Mouse (Mus musculus) heart, adult 2 months (tissue): ENCODE measurements at regions not wholly inside any gene's neighbourhood (a gene's known extent, or its start where the extent isn't known, plus 50 kb on each side); places are given as distances from the start of the nearest gene placed in this dataset.

ENCODE experiments used
- DNase-seq, 2 experiments: peaks; one replicate each; pipeline ENCODE4 v3.0.0; 2021
- H3K27ac ChIP-seq: fragments of 200-600 bp; 2 replicates; pipeline ENCODE4 v1.8.1; 2022
- H3K27me3 ChIP-seq: fragments of 200-500 bp; 2 replicates; pipeline ENCODE4 v1.6.1; 2012; ENCODE audit warnings: mild to moderate bottlenecking, low read length, inconsistent platforms, mixed read lengths; ENCODE audit not compliant: control insufficient read depth, insufficient read depth
- H3K36me3 ChIP-seq: fragments of 200-500 bp; 2 replicates; pipeline ENCODE4 v1.6.1; 2012; ENCODE audit warnings: low read length, inconsistent platforms; ENCODE audit not compliant: control insufficient read depth, insufficient read depth
- H3K4me1 ChIP-seq: fragments of 200-500 bp; 2 replicates; pipeline ENCODE4 v1.6.1; 2011; ENCODE audit warnings: low read length; ENCODE audit not compliant: control insufficient read depth, insufficient read depth
- H3K4me3 ChIP-seq: fragments of 200-600 bp; 2 replicates; pipeline ENCODE4 v1.8.1; 2022
- H3K79me2 ChIP-seq: fragments of 200-500 bp; replicated peaks from 2 replicates; pipeline ENCODE4 v1.6.1; 2012; ENCODE audit warnings: mild to moderate bottlenecking, inconsistent platforms, low read length, moderate library complexity, mixed read lengths; ENCODE audit not compliant: control insufficient read depth, insufficient read depth
- H3K9ac ChIP-seq: fragments of 200-500 bp; 2 replicates; pipeline ENCODE4 v1.6.1; 2012; ENCODE audit warnings: low read depth, mild to moderate bottlenecking, control low read depth, inconsistent platforms, low read length, mixed read lengths
- CTCF ChIP-seq: fragments of 200-600 bp; IDR thresholded peaks from 2 replicates; pipeline ENCODE4 v1.8.1; 2022; ENCODE audit warnings: antibody characterized with exemption, mild to moderate bottlenecking, moderate library complexity
- EP300 ChIP-seq: fragments of 200-500 bp; IDR thresholded peaks from 2 replicates; pipeline ENCODE4 v1.6.1; 2011; ENCODE audit warnings: low read depth, low read length, control low read depth; ENCODE audit not compliant: insufficient read depth
- POLR2A ChIP-seq: fragments of 200-500 bp; IDR thresholded peaks from 2 replicates; pipeline ENCODE4 v1.6.1; 2011; ENCODE audit warnings: mild to moderate bottlenecking, low read depth, low read length, control low read depth; ENCODE audit not compliant: insufficient read depth
- WGBS: fragments of 180-500 bp; shearing (Covaris S2); methylation state at CpG from one replicate; pipeline ENCODE4 v1.1.7; 2018; 5-methylcytosine and 5-hydroxymethylcytosine counted together
- intact Hi-C: fragments of 180-260 bp; cut with DNase I; formaldehyde crosslinking; loops from one replicate; pipeline ENCODE4 v1.15.1; 2025

DNA sequence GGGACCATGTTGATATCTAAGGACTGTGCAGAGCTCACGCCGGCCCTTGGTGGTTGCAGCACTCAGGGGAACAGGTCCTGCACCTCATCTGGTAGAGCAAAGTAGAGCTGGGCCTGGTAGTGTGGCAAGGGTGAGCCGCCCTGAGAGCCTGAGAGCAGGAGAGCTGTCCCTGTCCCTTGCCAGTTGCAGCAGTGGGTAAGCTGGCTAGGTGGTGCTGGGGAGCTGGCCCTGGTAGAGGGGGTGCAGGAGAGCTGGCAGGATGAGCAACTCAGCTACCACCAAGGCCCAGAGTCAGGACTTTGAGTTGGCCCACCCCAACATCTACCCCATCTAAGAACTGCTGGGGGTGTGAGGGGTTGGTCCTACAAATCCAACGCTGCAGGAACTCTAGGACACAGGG lies 52.1 kb upstream of the Csf1 start:
- TF ChIP-seq EP300, result no peak
- no peak for TF ChIP-seq POLR2A
- TF ChIP-seq CTCF, result no peak
- Histone ChIP-seq H3K27ac (no peak overlapping the region), H3K27me3 (no peaks in the 10 kb centered on the region), H3K9ac (no peak overlapping the region), H3K79me2 (no peaks in the 10 kb centered on the region), H3K36me3 (0 out of 2 replicates have a peak, but pooled peaks cover 2% of the 10 kb centered on the region), H3K4me1 (peaks cover 11% of the 10 kb centered on the region), H3K4me3 (no peak overlapping the region)
- 93% methylated on average over 4 of the region's 4 CpGs for WGBS
- no peak for DNase-seq
- intact Hi-C loops, result no loop called here

GRCm38 (mm10) chr3:107810452-107811050 lies 50.3 kb upstream of the Csf1 start:
- TF ChIP-seq CTCF (no peak), EP300 (no peak), POLR2A (no peak)
- Histone ChIP-seq H3K27me3 (no peaks in the 10 kb centered on the region), H3K4me1 (peaks cover 5% of the 10 kb centered on the region), H3K9ac (no peak overlapping the region), H3K27ac (no peak overlapping the region), H3K4me3 (no peak overlapping the region), H3K79me2 (no peaks in the 10 kb centered on the region), H3K36me3 (no peaks in the 10 kb centered on the region)
- intact Hi-C loops, result no loop called here
- 87% methylated on average over 9 of the region's 9 CpGs for WGBS
- DNase-seq, result no peak
